Mouse (Mus musculus): ENCODE results near the gene Kcnn1. TPM values are rescaled to one million over a fixed set of nuclear protein-coding genes. Genes with fewer than 3 reads are reported as not detected.

Gene Kcnn1
- total and polyA plus RNA-seq, 3 experiments, result 12.6 to 21.5 (median 14.7) TPM

GRCm38 (mm10) chr8:70891356-70891755 is 28.3 kb upstream of the Kcnn1 start:
- H3K27me3 ChIP-seq (ENCODE audit: control insufficient read depth, insufficient read depth, low read length), result peaks cover 11% of the 10 kb centered on the region
- no peak overlapping the region for H3K4me3 ChIP-seq
- intact Hi-C loops (cut with DNase I), result no loop called here

GRCm38 (mm10) chr8:70890656-70891055 is 27.6 kb upstream of the Kcnn1 start:
- Histone ChIP-seq H3K27me3 (ENCODE audit: control insufficient read depth, insufficient read depth, low read length) (peaks cover 11% of the 10 kb centered on the region), H3K4me1 (ENCODE audit: control insufficient read depth, insufficient read depth, low read length) (no peaks in the 10 kb centered on the region)
- 95% methylated on average over 5 of the region's 5 CpGs for WGBS

More at GRCm38 (mm10) chr8:70891356-70891755, 28.3 kb upstream of the Kcnn1 start:
- DNase-seq, result no peak
- no peak overlapping the region for H3K27ac ChIP-seq
- H3K79me2 ChIP-seq (replicated peaks; ENCODE audit: control insufficient read depth, insufficient read depth, low read length), result peaks cover 2% of the 10 kb centered on the region; the same call in 1 of the 2 replicates
- no peak overlapping the region for H3K9ac ChIP-seq (ENCODE audit: low read depth, low read length)
- TF ChIP-seq CTCF (IDR thresholded peaks at IDR 0.05) (no peak), EP300 (IDR thresholded peaks at IDR 0.05; ENCODE audit: insufficient read depth, low read depth, low read length) (no peak)
- H3K36me3 ChIP-seq (ENCODE audit: control insufficient read depth, insufficient read depth, low read length), result peaks cover 1% of the 10 kb centered on the region; the same call in 1 of the 2 replicates
- H3K4me1 ChIP-seq (ENCODE audit: control insufficient read depth, insufficient read depth, low read length), result peaks cover 2% of the 10 kb centered on the region
- WGBS, result 23% methylated on average over 21 of the region's 21 CpGs

DNA sequence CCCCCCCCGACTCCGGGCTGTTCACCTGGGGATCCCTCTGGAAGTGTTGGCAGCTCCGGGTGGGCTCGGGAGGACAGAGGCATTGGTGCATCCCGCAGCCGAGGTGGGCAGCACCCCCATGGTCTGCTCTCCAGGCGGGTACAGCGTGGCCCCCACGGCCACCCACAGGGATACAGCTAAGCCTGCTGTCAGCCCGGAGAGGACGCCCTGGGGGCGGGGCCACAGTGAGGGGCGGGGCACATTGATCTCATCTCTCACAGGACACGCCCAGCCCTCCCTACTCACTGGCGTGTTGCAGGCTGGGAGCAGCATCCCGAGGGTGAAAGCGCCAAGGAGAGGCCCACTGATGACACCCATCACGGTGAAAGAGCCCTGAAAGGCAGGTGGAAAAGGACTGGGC is 24.6 kb upstream of the Kcnn1 start:
- Histone ChIP-seq H3K4me1 (ENCODE audit: control insufficient read depth, insufficient read depth, low read length) (no peaks in the 10 kb centered on the region), H3K36me3 (ENCODE audit: control insufficient read depth, insufficient read depth, low read length) (no peaks in the 10 kb centered on the region), H3K27me3 (ENCODE audit: control insufficient read depth, insufficient read depth, low read length) (peaks cover 10% of the 10 kb centered on the region), H3K79me2 (replicated peaks; ENCODE audit: control insufficient read depth, insufficient read depth, low read length) (no peaks in the 10 kb centered on the region), H3K27ac (no peak overlapping the region), H3K9ac (ENCODE audit: low read depth, low read length) (no peak overlapping the region), H3K4me3 (no peak overlapping the region)
- no peak for TF ChIP-seq EP300 (IDR thresholded peaks at IDR 0.05; ENCODE audit: insufficient read depth, low read depth, low read length)
- no peak for TF ChIP-seq CTCF (IDR thresholded peaks at IDR 0.05)
- TF ChIP-seq POLR2A (IDR thresholded peaks at IDR 0.05; ENCODE audit: insufficient read depth, low read depth, low read length), result no peak
- DNase-seq, result no peak
- intact Hi-C loops (cut with DNase I), result no loop called here
- 11% methylated on average over 18 of the region's 18 CpGs for WGBS

More at GRCm38 (mm10) chr8:70890656-70891055, 27.6 kb upstream of the Kcnn1 start:
- no peak for DNase-seq
- Histone ChIP-seq H3K27ac (no peak overlapping the region), H3K36me3 (ENCODE audit: control insufficient read depth, insufficient read depth, low read length) (no peaks in the 10 kb centered on the region), H3K79me2 (replicated peaks; ENCODE audit: control insufficient read depth, insufficient read depth, low read length) (no peaks in the 10 kb centered on the region), H3K4me3 (no peak overlapping the region), H3K9ac (ENCODE audit: low read depth, low read length) (no peak overlapping the region)
- TF ChIP-seq CTCF (IDR thresholded peaks at IDR 0.05) (no peak), POLR2A (IDR thresholded peaks at IDR 0.05; ENCODE audit: insufficient read depth, low read depth, low read length) (no peak), EP300 (IDR thresholded peaks at IDR 0.05; ENCODE audit: insufficient read depth, low read depth, low read length) (no peak)
- intact Hi-C loops (cut with DNase I), result no loop called here

- no peak for TF ChIP-seq EP300 (IDR thresholded peaks at IDR 0.05; ENCODE audit: insufficient read depth, low read depth, low read length)
- TF ChIP-seq POLR2A (IDR thresholded peaks at IDR 0.05; ENCODE audit: insufficient read depth, low read depth, low read length), result no peak
- TF ChIP-seq CTCF (IDR thresholded peaks at IDR 0.05), result no peak
- Histone ChIP-seq H3K36me3 (ENCODE audit: control insufficient read depth, insufficient read depth, low read length) (no peaks in the 10 kb centered on the region), H3K9ac (ENCODE audit: low read depth, low read length) (no peak overlapping the region), H3K4me3 (no peak overlapping the region), H3K27ac (no peak overlapping the region), H3K4me1 (ENCODE audit: control insufficient read depth, insufficient read depth, low read length) (no peaks in the 10 kb centered on the region), H3K79me2 (replicated peaks; ENCODE audit: control insufficient read depth, insufficient read depth, low read length) (no peaks in the 10 kb centered on the region), H3K27me3 (ENCODE audit: control insufficient read depth, insufficient read depth, low read length) (no peaks in the 10 kb centered on the region)
- intact Hi-C loops (cut with DNase I), result no loop called here
- no peak for DNase-seq
- 14% methylated on average over 12 of the region's 12 CpGs for WGBS
Measured at GRCm38 (mm10) chr8:70885612-70886011, 22.6 kb upstream of the Kcnn1 start.

GRCm38 (mm10) chr8:70884683-70885082 is 21.6 kb upstream of the Kcnn1 start:
- no peak overlapping the region for H3K27ac ChIP-seq
- intact Hi-C loops (cut with DNase I), result no loop called here
- TF ChIP-seq EP300 (IDR thresholded peaks at IDR 0.05; ENCODE audit: insufficient read depth, low read depth, low read length), result no peak
- TF ChIP-seq POLR2A (IDR thresholded peaks at IDR 0.05; ENCODE audit: insufficient read depth, low read depth, low read length), result no peak
- no peak for TF ChIP-seq CTCF (IDR thresholded peaks at IDR 0.05)
- 63% methylated on average over 10 of the region's 10 CpGs for WGBS
- no peaks in the 10 kb centered on the region for H3K36me3 ChIP-seq (ENCODE audit: control insufficient read depth, insufficient read depth, low read length)
- no peaks in the 10 kb centered on the region for H3K79me2 ChIP-seq (replicated peaks; ENCODE audit: control insufficient read depth, insufficient read depth, low read length)
- no peaks in the 10 kb centered on the region for H3K27me3 ChIP-seq (ENCODE audit: control insufficient read depth, insufficient read depth, low read length)
- no peak for DNase-seq
- no peak overlapping the region for H3K9ac ChIP-seq (ENCODE audit: low read depth, low read length)
- H3K4me3 ChIP-seq, result no peak overlapping the region
- H3K4me1 ChIP-seq (ENCODE audit: control insufficient read depth, insufficient read depth, low read length), result peaks cover 4% of the 10 kb centered on the region

DNA sequence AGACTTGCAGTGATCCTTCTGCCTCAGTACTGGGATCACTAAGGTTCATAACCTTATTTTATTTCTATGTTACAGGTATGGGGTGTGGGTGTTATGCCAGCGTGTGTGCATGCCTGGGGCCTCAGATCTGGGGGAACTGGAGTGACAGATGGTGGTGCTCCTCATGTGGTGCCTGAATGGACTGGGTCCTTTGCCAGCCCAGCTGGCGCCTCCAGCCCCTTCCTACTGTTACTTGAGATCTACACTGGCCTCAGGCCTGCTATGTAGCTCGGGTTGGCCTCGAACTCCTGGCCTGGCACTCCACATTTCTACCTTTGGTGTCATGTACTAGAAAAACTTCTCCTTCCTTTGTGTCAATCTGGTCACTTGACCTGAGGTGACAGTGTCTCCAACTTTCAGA is 21.1 kb upstream of the Kcnn1 start:
- Histone ChIP-seq H3K27ac (no peak overlapping the region), H3K36me3 (ENCODE audit: control insufficient read depth, insufficient read depth, low read length) (no peaks in the 10 kb centered on the region), H3K4me1 (ENCODE audit: control insufficient read depth, insufficient read depth, low read length) (peaks cover 4% of the 10 kb centered on the region), H3K79me2 (replicated peaks; ENCODE audit: control insufficient read depth, insufficient read depth, low read length) (no peaks in the 10 kb centered on the region), H3K9ac (ENCODE audit: low read depth, low read length) (no peak overlapping the region), H3K4me3 (no peak overlapping the region), H3K27me3 (ENCODE audit: control insufficient read depth, insufficient read depth, low read length) (no peaks in the 10 kb centered on the region)
- DNase-seq, result no peak
- 71% methylated on average over 4 of the region's 4 CpGs for WGBS
- TF ChIP-seq POLR2A (IDR thresholded peaks at IDR 0.05; ENCODE audit: insufficient read depth, low read depth, low read length) (no peak), CTCF (IDR thresholded peaks at IDR 0.05) (no peak), EP300 (IDR thresholded peaks at IDR 0.05; ENCODE audit: insufficient read depth, low read depth, low read length) (no peak)
- intact Hi-C loops (cut with DNase I), result no loop called here
